Mouse (Mus musculus) embryonic facial prominence, embryonic 13.5 days (tissue): ENCODE data around the gene Smarcc2. TPM values are rescaled to one million over a fixed set of nuclear protein-coding genes. Genes with fewer than 3 reads are reported as not detected.

Experiments
- ATAC-seq: fragments of 200-750 bp; cut with Nextera tagmentation; 2 replicates; pipeline ENCODE4 v1.8.0; 2017; ENCODE audit warnings: low read depth; ENCODE audit not compliant: insufficient number of reproducible peaks, insufficient read depth, low FRiP score, low TSS enrichment
- H3K27ac ChIP-seq: fragments of 300-500 bp; sonication (generic); 2 replicates; pipeline ENCODE4 v1.5.1; 2015; ENCODE audit warnings: moderate library complexity, mild to moderate bottlenecking, inconsistent platforms
- H3K27me3 ChIP-seq: fragments of 300-500 bp; sonication (generic); 2 replicates; pipeline ENCODE4 v1.6.1; 2015; ENCODE audit warnings: mild to moderate bottlenecking, inconsistent platforms
- H3K36me3 ChIP-seq: fragments of 300-500 bp; sonication (generic); 2 replicates; pipeline ENCODE4 v1.6.1; 2015; ENCODE audit warnings: mild to moderate bottlenecking, inconsistent platforms
- H3K4me1 ChIP-seq: fragments of 300-500 bp; sonication (generic); 2 replicates; pipeline ENCODE4 v1.6.1; 2015; ENCODE audit warnings: inconsistent platforms
- H3K4me2 ChIP-seq: fragments of 300-500 bp; sonication (generic); 2 replicates; pipeline ENCODE4 v1.6.1; 2015; ENCODE audit warnings: moderate library complexity, mild to moderate bottlenecking, inconsistent platforms
- H3K4me3 ChIP-seq: fragments of 300-500 bp; sonication (generic); 2 replicates; pipeline ENCODE4 v1.5.1; 2015; ENCODE audit warnings: mild to moderate bottlenecking, inconsistent platforms
- H3K9ac ChIP-seq: fragments of 300-500 bp; sonication (generic); 2 replicates; pipeline ENCODE4 v1.6.1; 2015; ENCODE audit warnings: mild to moderate bottlenecking, inconsistent platforms
- H3K9me3 ChIP-seq: fragments of 300-500 bp; sonication (generic); 2 replicates; pipeline ENCODE4 v1.6.1; 2016; ENCODE audit warnings: inconsistent platforms
- WGBS: fragments of 180-500 bp; shearing (Covaris S2); methylation state at CpG from one replicate; pipeline ENCODE4 v1.1.7; 2015; ENCODE audit warnings: mixed read lengths; 5-methylcytosine and 5-hydroxymethylcytosine counted together
- polyA plus RNA-seq: library from polyadenylated mRNA; unstranded; fragments of >200 nt; fragmentation: Nextera tagmentation; extraction: Ambion mirVana; gene quantifications from 2 replicates; pipeline ENCODE4 v1.2.1, GENCODE M21; 2015

Gene Smarcc2
- polyA plus RNA-seq, 1 experiment from 2014 or later: 111 TPM

GRCm38 (mm10) chr10:128429052-128429451 lies 30.0 kb upstream of the Smarcc2 start:
- H3K9ac ChIP-seq: no peak overlapping the region
- peaks cover 76% of the 10 kb centered on the region for H3K36me3 ChIP-seq
- no peaks in the 10 kb centered on the region for H3K9me3 ChIP-seq
- no peaks in the 10 kb centered on the region for H3K4me1 ChIP-seq
- no peaks in the 10 kb centered on the region for H3K27me3 ChIP-seq
- no peak for ATAC-seq
- WGBS: 92% methylated on average over 5 of the region's 5 CpGs
- H3K27ac ChIP-seq: no peak overlapping the region
- H3K4me3 ChIP-seq: no peak overlapping the region
- no peak overlapping the region for H3K4me2 ChIP-seq

- Histone ChIP-seq H3K9me3 (no peaks in the 10 kb centered on the region), H3K4me3 (no peak overlapping the region), H3K27me3 (no peaks in the 10 kb centered on the region), H3K9ac (no peak overlapping the region), H3K4me2 (no peak overlapping the region), H3K36me3 (peaks cover 76% of the 10 kb centered on the region), H3K27ac (no peak overlapping the region), H3K4me1 (no peaks in the 10 kb centered on the region)
- ATAC-seq: no peak
- WGBS: 80% methylated on average over 4 of the region's 4 CpGs
Measured at GRCm38 (mm10) chr10:128429454-128429853, 29.6 kb upstream of the Smarcc2 start.

GRCm38 (mm10) chr10:128433417-128433816 lies 25.6 kb upstream of the Smarcc2 start:
- no peak for ATAC-seq
- no peaks in the 10 kb centered on the region for H3K27me3 ChIP-seq
- H3K36me3 ChIP-seq: peaks cover 90% of the 10 kb centered on the region
- 91% methylated on average over 2 of the region's 2 CpGs for WGBS
- H3K9ac ChIP-seq: no peak overlapping the region
- H3K9me3 ChIP-seq: no peaks in the 10 kb centered on the region
- H3K4me1 ChIP-seq: no peaks in the 10 kb centered on the region
- H3K27ac ChIP-seq: no peak overlapping the region
- H3K4me2 ChIP-seq: no peak overlapping the region
- H3K4me3 ChIP-seq: no peak overlapping the region

- H3K4me2 ChIP-seq: no peak overlapping the region
- H3K9ac ChIP-seq: no peak overlapping the region
- ATAC-seq: no peak
- no peaks in the 10 kb centered on the region for H3K27me3 ChIP-seq
- 89% methylated on average over 10 of the region's 10 CpGs for WGBS
- no peaks in the 10 kb centered on the region for H3K9me3 ChIP-seq
- H3K4me3 ChIP-seq: no peak overlapping the region
- H3K36me3 ChIP-seq: peaks cover 89% of the 10 kb centered on the region
- no peaks in the 10 kb centered on the region for H3K4me1 ChIP-seq
- H3K27ac ChIP-seq: no peak overlapping the region
Measured at GRCm38 (mm10) chr10:128434681-128435080, 24.4 kb upstream of the Smarcc2 start.

- 91% methylated on average over 17 of the region's 17 CpGs for WGBS
- H3K27ac ChIP-seq: no peak overlapping the region
- peaks cover 89% of the 10 kb centered on the region for H3K36me3 ChIP-seq
- no peak overlapping the region for H3K4me2 ChIP-seq
- H3K4me1 ChIP-seq: no peaks in the 10 kb centered on the region
- H3K4me3 ChIP-seq: no peak overlapping the region
- H3K27me3 ChIP-seq: no peaks in the 10 kb centered on the region
- ATAC-seq: no peak
- no peak overlapping the region for H3K9ac ChIP-seq
- H3K9me3 ChIP-seq: no peaks in the 10 kb centered on the region
Measured at GRCm38 (mm10) chr10:128435186-128435823, 23.7 kb upstream of the Smarcc2 start.

- no peaks in the 10 kb centered on the region for H3K9me3 ChIP-seq
- 84% methylated on average over 5 of the region's 5 CpGs for WGBS
- no peak overlapping the region for H3K9ac ChIP-seq
- peaks cover 89% of the 10 kb centered on the region for H3K36me3 ChIP-seq
- no peak overlapping the region for H3K27ac ChIP-seq
- ATAC-seq: no peak
- no peaks in the 10 kb centered on the region for H3K4me1 ChIP-seq
- no peaks in the 10 kb centered on the region for H3K27me3 ChIP-seq
- H3K4me3 ChIP-seq: no peak overlapping the region
- H3K4me2 ChIP-seq: no peak overlapping the region
Measured at GRCm38 (mm10) chr10:128435873-128436272, 23.2 kb upstream of the Smarcc2 start.

GRCm38 (mm10) chr10:128436376-128436775 lies 22.7 kb upstream of the Smarcc2 start:
- Histone ChIP-seq H3K27ac (no peak overlapping the region), H3K4me1 (no peaks in the 10 kb centered on the region), H3K27me3 (no peaks in the 10 kb centered on the region), H3K4me3 (no peak overlapping the region), H3K4me2 (no peak overlapping the region), H3K36me3 (peaks cover 89% of the 10 kb centered on the region), H3K9ac (no peak overlapping the region), H3K9me3 (no peaks in the 10 kb centered on the region)
- ATAC-seq: no peak
- WGBS: 93% methylated on average over 8 of the region's 8 CpGs

- 78% methylated on average over 10 of the region's 10 CpGs for WGBS
- H3K4me2 ChIP-seq: no peak overlapping the region
- no peak for ATAC-seq
- H3K27me3 ChIP-seq: no peaks in the 10 kb centered on the region
- no peak overlapping the region for H3K27ac ChIP-seq
- H3K36me3 ChIP-seq: peaks cover 82% of the 10 kb centered on the region
- no peak overlapping the region for H3K4me3 ChIP-seq
- H3K4me1 ChIP-seq: no peaks in the 10 kb centered on the region
- no peak overlapping the region for H3K9ac ChIP-seq
- no peaks in the 10 kb centered on the region for H3K9me3 ChIP-seq
Measured at GRCm38 (mm10) chr10:128438675-128439279, 20.3 kb upstream of the Smarcc2 start.

GRCm38 (mm10) chr10:128440407-128440806 lies 18.6 kb upstream of the Smarcc2 start:
- no peak overlapping the region for H3K4me3 ChIP-seq
- no peak overlapping the region for H3K27ac ChIP-seq
- no peaks in the 10 kb centered on the region for H3K4me1 ChIP-seq
- no peaks in the 10 kb centered on the region for H3K9me3 ChIP-seq
- no peak for ATAC-seq
- H3K27me3 ChIP-seq: no peaks in the 10 kb centered on the region
- 71% methylated on average over 10 of the region's 10 CpGs for WGBS
- no peak overlapping the region for H3K4me2 ChIP-seq
- H3K36me3 ChIP-seq: peaks cover 67% of the 10 kb centered on the region
- no peak overlapping the region for H3K9ac ChIP-seq

GRCm38 (mm10) chr10:128441324-128442119 lies 17.5 kb upstream of the Smarcc2 start:
- 89% methylated on average over 10 of the region's 10 CpGs for WGBS
- H3K9ac ChIP-seq: no peak overlapping the region

GRCm38 (mm10) chr10:128442718-128443117 lies 16.3 kb upstream of the Smarcc2 start:
- H3K27me3 ChIP-seq: no peaks in the 10 kb centered on the region
- no peaks in the 10 kb centered on the region for H3K4me1 ChIP-seq
- H3K4me2 ChIP-seq: no peak overlapping the region

More at GRCm38 (mm10) chr10:128441324-128442119, 17.5 kb upstream of the Smarcc2 start:
- H3K4me3 ChIP-seq: no peak overlapping the region
- H3K36me3 ChIP-seq: peaks cover 56% of the 10 kb centered on the region
- H3K9me3 ChIP-seq: no peaks in the 10 kb centered on the region
- no peaks in the 10 kb centered on the region for H3K27me3 ChIP-seq
- H3K27ac ChIP-seq: no peak overlapping the region
- no peak overlapping the region for H3K4me2 ChIP-seq
- no peak for ATAC-seq
- H3K4me1 ChIP-seq: no peaks in the 10 kb centered on the region

GRCm38 (mm10) chr10:128444354-128444753 lies 14.7 kb upstream of the Smarcc2 start:
- H3K27me3 ChIP-seq: no peaks in the 10 kb centered on the region
- H3K36me3 ChIP-seq: peaks cover 29% of the 10 kb centered on the region
- H3K4me2 ChIP-seq: no peak overlapping the region
- no peaks in the 10 kb centered on the region for H3K9me3 ChIP-seq
- no peak overlapping the region for H3K27ac ChIP-seq
- H3K9ac ChIP-seq: no peak overlapping the region
- ATAC-seq: no peak
- WGBS: 62% methylated on average over 6 of the region's 6 CpGs
- no peak overlapping the region for H3K4me3 ChIP-seq
- H3K4me1 ChIP-seq: no peaks in the 10 kb centered on the region

More at GRCm38 (mm10) chr10:128442718-128443117, 16.3 kb upstream of the Smarcc2 start:
- peaks cover 45% of the 10 kb centered on the region for H3K36me3 ChIP-seq
- no peaks in the 10 kb centered on the region for H3K9me3 ChIP-seq
- ATAC-seq: no peak
- no peak overlapping the region for H3K4me3 ChIP-seq
- WGBS: 64% methylated on average over 1 of the region's 1 CpGs
- H3K27ac ChIP-seq: no peak overlapping the region
- no peak overlapping the region for H3K9ac ChIP-seq
